10 mouse cellular contexts compared by ENCODE assay signal in the genomic region with DNA sequence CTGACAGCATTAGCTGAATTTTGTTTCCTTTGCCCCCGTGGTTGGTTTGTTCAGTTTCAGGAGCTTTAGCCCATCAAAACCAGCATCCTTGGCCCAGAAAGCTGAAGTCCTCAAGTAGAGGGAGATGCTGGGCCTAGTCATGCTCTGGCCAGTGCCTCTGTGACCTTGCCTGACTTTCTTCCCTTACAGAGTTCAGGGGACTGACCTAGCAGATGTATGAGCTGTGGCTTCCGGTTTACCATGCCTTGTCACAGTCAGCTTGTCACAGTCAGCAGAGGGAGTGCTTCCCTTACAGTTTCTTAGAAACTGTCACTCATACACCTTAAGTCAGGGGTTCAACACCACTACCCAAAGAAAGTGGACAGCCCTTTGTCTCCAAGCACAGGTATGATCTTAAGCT. TPM values are rescaled to one million over a fixed set of nuclear protein-coding genes. Genes with fewer than 3 reads are reported as not detected.
DNase-seq lines count a peak whose midpoint lies in the region; ATAC-seq and TF ChIP-seq lines count a peak whose summit lies in the region.
"Had no signal": no experiment of that assay in that cellular context is flagged by ENCODE, and none has a peak within 500 bp of the region (broad histone marks: within the 10 kb centered on the region; RNA-seq: fewer than 3 reads in every experiment).

No protein-coding gene starts in this region.

- H3K4me3 ChIP-seq in left cerebral cortex, adult 2 months: no peak overlapping the region
- no peak overlapping the region for H3K4me3 ChIP-seq in brown adipose tissue, adult 24 weeks (ENCODE audit: insufficient read depth, low read depth, low read length)
- H3K4me3 ChIP-seq: embryonic facial prominence, embryonic 13.5 days; neural tube, embryonic 15.5 days had no signal

- peak; percentile 28 for TF ChIP-seq CTCF in left cerebral cortex, adult 2 months (IDR thresholded peaks at IDR 0.05)

- DNase-seq in left cerebral cortex, adult 2 months (ENCODE audit: extremely low spot score in 1 of 2, low spot score in 2 of 2): no peak
- DNase-seq in left cerebral cortex, postnatal 36 days (ENCODE audit: low spot score in 2 of 2): no peak
- no peak for DNase-seq in retina, embryonic 14.5 days (ENCODE audit: low spot score)
- no peak for DNase-seq in right cerebral cortex, postnatal 4 days
- DNase-seq: lung, adult 2 months had no signal

- ATAC-seq in CD4-positive, CD25-positive, alpha-beta regulatory T cell, adult 4 months: peak; percentile 25
- ATAC-seq in monocyte, adult 5-6 weeks (replicated peaks; ENCODE audit: insufficient number of reproducible peaks, low FRiP score, low TSS enrichment, poor library complexity, severe bottlenecking): peak; percentile 44; the same call in 1 of the 2 replicates

- intact Hi-C loops in left cerebral cortex, adult 2 months (cut with DNase I): loop anchor here (5.0 to 10.0 kb wide), 2 partner anchors 544 to 717 kb away; a partner anchor contains a TSS
- intact Hi-C loops in left cerebral cortex, postnatal 36 days (cut with DNase I): loop anchor here (2.0 kb wide), 1 partner anchor 412 kb away; no protein-coding TSS in a partner anchor

- H3K27ac ChIP-seq in left cerebral cortex, adult 2 months: no peak overlapping the region
- H3K27ac ChIP-seq in brown adipose tissue, adult 24 weeks (replicated peaks; ENCODE audit: low read depth, low read length): peak overlapping the region; percentile 23
- H3K27ac ChIP-seq: embryonic facial prominence, embryonic 13.5 days; neural tube, embryonic 15.5 days had no signal

- H3K4me1 ChIP-seq in brown adipose tissue, adult 24 weeks (ENCODE audit: control insufficient read depth, insufficient read depth, insufficient read length, low read length): peaks cover 4% of the 10 kb centered on the region; the same call in 1 of the 2 replicates

RNA-seq across cellular contexts. Expression of a gene that starts 5.0 kb away (rescaled TPM):
- total RNA-seq in left cerebral cortex, adult 2 months (2021): 10 to 100 TPM; 30.0 to 37.3 TPM
- 10 to 100 TPM; 31.8 to 33.9 TPM for total RNA-seq in left cerebral cortex, postnatal 36 days (2021)
- under 1 TPM; 0.22 to 0.26 TPM for polyA plus RNA-seq in CD4-positive, CD25-positive, alpha-beta regulatory T cell, adult 4 months (2017; shearing (Covaris generic))
- polyA plus RNA-seq in brown adipose tissue, adult 24 weeks (2012; ENCODE audit: insufficient read depth, insufficient read length, missing spikeins): 10.6 and 11.3 TPM in 2 replicates
- total RNA-seq in monocyte, adult 5-6 weeks (2017): 2.9 to 9.1 TPM (median 5.9 TPM) in 3 replicates
